Mouse (Mus musculus) forebrain, postnatal 0 days (tissue): ENCODE measurements around the gene Pax7. TPM values are rescaled to one million over a fixed set of nuclear protein-coding genes. Genes with fewer than 3 reads are reported as not detected.

Experiments used
- ATAC-seq: fragments of 200-750 bp; cut with Nextera tagmentation; 2 replicates; pipeline ENCODE4 v1.8.0; 2017; ENCODE audit warnings: mild to moderate bottlenecking, moderate library complexity
- DNase-seq: peaks from one replicate; pipeline ENCODE4 v3.0.0-alpha.2; 2015
- H3K27ac ChIP-seq: fragments of 300-500 bp; sonication (generic); 2 replicates; pipeline ENCODE4 v1.5.1; 2014; ENCODE audit warnings: low read depth, mild to moderate bottlenecking, antibody characterized with exemption, low read length, moderate library complexity, mixed read lengths
- H3K27me3 ChIP-seq: fragments of 300-500 bp; sonication (generic); 2 replicates; pipeline ENCODE4 v1.6.1; 2014; ENCODE audit warnings: mild to moderate bottlenecking, low read length, mixed read lengths; ENCODE audit not compliant: insufficient read depth
- H3K36me3 ChIP-seq: fragments of 300-500 bp; sonication (generic); 2 replicates; pipeline ENCODE4 v1.6.1; 2014; ENCODE audit warnings: mild to moderate bottlenecking, moderate library complexity; ENCODE audit not compliant: insufficient read depth
- H3K4me1 ChIP-seq: fragments of 300-500 bp; sonication (generic); 2 replicates; pipeline ENCODE4 v1.6.1; 2014; ENCODE audit warnings: antibody characterized with exemption; ENCODE audit not compliant: insufficient read depth
- H3K4me2 ChIP-seq: fragments of 300-500 bp; sonication (generic); 2 replicates; pipeline ENCODE4 v1.6.1; 2014; ENCODE audit warnings: low read depth, mild to moderate bottlenecking, moderate library complexity
- H3K4me3 ChIP-seq: fragments of 300-500 bp; sonication (generic); 2 replicates; pipeline ENCODE4 v1.5.1; 2014; ENCODE audit warnings: low read depth, low read length, mixed read lengths
- H3K9ac ChIP-seq: fragments of 300-500 bp; sonication (generic); 2 replicates; pipeline ENCODE4 v1.6.1; 2014; ENCODE audit warnings: mild to moderate bottlenecking
- H3K9me3 ChIP-seq: fragments of 300-500 bp; sonication (generic); 2 replicates; pipeline ENCODE4 v1.6.1; 2016; ENCODE audit warnings: low read length
- CTCF ChIP-seq: sonication (generic); IDR thresholded peaks from 2 replicates; pipeline ENCODE4 v1.5.1; 2016; ENCODE audit warnings: antibody characterized with exemption, control low read depth, low read depth
- WGBS: fragments of 180-500 bp; shearing (Covaris S2); extraction: QIAGEN DNeasy Blood & Tissue Kit; methylation state at CpG from one replicate; pipeline ENCODE4 v1.1.7; 2014; 5-methylcytosine and 5-hydroxymethylcytosine counted together
- polyA plus RNA-seq: library from polyadenylated mRNA; unstranded; fragments of >200 nt; fragmentation: Nextera tagmentation; extraction: Ambion mirVana; gene quantifications from 2 replicates; pipeline ENCODE4 v1.2.1, GENCODE M21; 2015
- total RNA-seq: library from RNA; depleted of rRNA; stranded (reverse); fragments of >200 nt; gene quantifications from 2 replicates; pipeline ENCODE4 v1.2.3, GENCODE M21; 2014

Gene Pax7
- total and polyA plus RNA-seq, 2 experiments from 2014 or later: 0.05 TPM; not detected in 1

GRCm38 (mm10) chr4:139821491-139822160, 11.7 kb downstream of the Pax7 start:
- WGBS: 3% methylated on average over 59 of the region's 65 CpGs
- Histone ChIP-seq H3K36me3 (no peaks in the 10 kb centered on the region), H3K4me2 (peak overlapping the region; percentile 36), H3K27me3 (peaks cover 88% of the 10 kb centered on the region), H3K9me3 (no peaks in the 10 kb centered on the region), H3K9ac (no peak overlapping the region), H3K4me3 (peak overlapping the region; percentile 23), H3K4me1 (no peaks in the 10 kb centered on the region), H3K27ac (no peak overlapping the region)
- no peak for DNase-seq
- ATAC-seq: peak; percentile 55
- TF ChIP-seq CTCF: no peak

- H3K27me3 ChIP-seq: peaks cover 88% of the 10 kb centered on the region
- no peak for ATAC-seq
- no peaks in the 10 kb centered on the region for H3K36me3 ChIP-seq
- H3K27ac ChIP-seq: no peak overlapping the region
- H3K4me1 ChIP-seq: no peaks in the 10 kb centered on the region
- peak overlapping the region; percentile 23; the same call in 1 of the 2 replicates for H3K4me3 ChIP-seq
- no peak for TF ChIP-seq CTCF
- H3K9me3 ChIP-seq: no peaks in the 10 kb centered on the region
- WGBS: 2% methylated on average over 22 of the region's 22 CpGs
- H3K9ac ChIP-seq: no peak overlapping the region
- H3K4me2 ChIP-seq: peak overlapping the region; percentile 36
- no peak for DNase-seq
These were observed 12.3 kb downstream of the Pax7 start for GRCm38 (mm10) chr4:139821071-139821470.

- Histone ChIP-seq H3K4me1 (no peaks in the 10 kb centered on the region), H3K9ac (no peak overlapping the region), H3K36me3 (no peaks in the 10 kb centered on the region), H3K27ac (no peak overlapping the region), H3K4me2 (no peak overlapping the region), H3K4me3 (no peak overlapping the region), H3K9me3 (no peaks in the 10 kb centered on the region), H3K27me3 (peaks cover 75% of the 10 kb centered on the region)
- no peak for ATAC-seq
- DNase-seq: no peak
- TF ChIP-seq CTCF: no peak
- WGBS: 12% methylated on average over 9 of the region's 9 CpGs
These were observed 13.8 kb downstream of the Pax7 start for GRCm38 (mm10) chr4:139819411-139820030.

GRCm38 (mm10) chr4:139818163-139818562, 15.2 kb downstream of the Pax7 start:
- 14% methylated on average over 7 of the region's 7 CpGs for WGBS
- DNase-seq: no peak
- Histone ChIP-seq H3K9me3 (no peaks in the 10 kb centered on the region), H3K4me1 (no peaks in the 10 kb centered on the region), H3K9ac (no peak overlapping the region), H3K4me3 (no peak overlapping the region), H3K27me3 (peaks cover 83% of the 10 kb centered on the region), H3K36me3 (no peaks in the 10 kb centered on the region), H3K4me2 (no peak overlapping the region), H3K27ac (no peak overlapping the region)
- no peak for ATAC-seq
- TF ChIP-seq CTCF: no peak

- H3K9me3 ChIP-seq: no peaks in the 10 kb centered on the region
- no peak for TF ChIP-seq CTCF
- H3K4me3 ChIP-seq: no peak overlapping the region
- WGBS: 20% methylated on average over 9 of the region's 9 CpGs
- no peaks in the 10 kb centered on the region for H3K36me3 ChIP-seq
- no peaks in the 10 kb centered on the region; the same call in 1 of the 2 replicates for H3K4me1 ChIP-seq
- ATAC-seq (no peak), DNase-seq (no peak)
- H3K27ac ChIP-seq: no peak overlapping the region
- no peak overlapping the region for H3K9ac ChIP-seq
- H3K27me3 ChIP-seq: peaks cover 51% of the 10 kb centered on the region
- H3K4me2 ChIP-seq: no peak overlapping the region
These were observed 19.9 kb downstream of the Pax7 start for GRCm38 (mm10) chr4:139813371-139813960.

- peaks cover 35% of the 10 kb centered on the region for H3K27me3 ChIP-seq
- ATAC-seq (no peak), DNase-seq (no peak)
- no peak overlapping the region for H3K27ac ChIP-seq
- no peak overlapping the region for H3K4me3 ChIP-seq
- H3K9me3 ChIP-seq: no peaks in the 10 kb centered on the region
- WGBS: 34% methylated on average over 4 of the region's 4 CpGs
- no peak overlapping the region for H3K4me2 ChIP-seq
- no peaks in the 10 kb centered on the region for H3K36me3 ChIP-seq
- no peak overlapping the region for H3K9ac ChIP-seq
- TF ChIP-seq CTCF: no peak
- H3K4me1 ChIP-seq: no peaks in the 10 kb centered on the region; the same call in 1 of the 2 replicates
These were observed 21.4 kb downstream of the Pax7 start for GRCm38 (mm10) chr4:139811901-139812300.

- H3K9ac ChIP-seq: no peak overlapping the region
- H3K9me3 ChIP-seq: no peaks in the 10 kb centered on the region
- no peak for ATAC-seq
- H3K36me3 ChIP-seq: no peaks in the 10 kb centered on the region
- no peak overlapping the region for H3K27ac ChIP-seq
- H3K27me3 ChIP-seq: peaks cover 31% of the 10 kb centered on the region
- no peaks in the 10 kb centered on the region; the same call in 1 of the 2 replicates for H3K4me1 ChIP-seq
- no peak overlapping the region for H3K4me2 ChIP-seq
- DNase-seq: no peak
- 25% methylated on average over 5 of the region's 5 CpGs for WGBS
- H3K4me3 ChIP-seq: no peak overlapping the region
- no peak for TF ChIP-seq CTCF
These were observed 21.9 kb downstream of the Pax7 start for GRCm38 (mm10) chr4:139811475-139811874.
